ENCODE assay signal across 7 mouse cellular contexts in genomic region chr17:22417510-22417909, GRCm38 (mm10). TPM values are rescaled to one million over a fixed set of nuclear protein-coding genes. Genes with fewer than 3 reads are reported as not detected.
DNase-seq lines count a peak whose midpoint lies in the region; ATAC-seq and TF ChIP-seq lines count a peak whose summit lies in the region.

No protein-coding gene starts in this region.

- peak; percentile 95 to 96 for ATAC-seq in hematopoietic stem cell, adult 5-6 weeks (replicated peaks in 1 of 2; ENCODE audit: insufficient read depth in 1 of 2, low FRiP score in 2 of 2, low TSS enrichment in 1 of 2, low read depth in 1 of 2, poor library complexity in 2 of 2, severe bottlenecking in 2 of 2)

- no peaks in the 10 kb centered on the region for H3K36me3 ChIP-seq in MEL (ENCODE audit: control insufficient read depth in 1 of 2, insufficient read depth in 2 of 2, low read length in 2 of 2)

- TF ChIP-seq RAD21 in MEL (IDR thresholded peaks at IDR 0.05; ENCODE audit: low read depth, low read length): peak; percentile 88

- no peak overlapping the region for H3K4me3 ChIP-seq in MEL (ENCODE audit: control insufficient read depth in 1 of 2, insufficient read depth in 1 of 2, low read depth in 2 of 2, low read length in 2 of 2)
- H3K4me3 ChIP-seq in embryonic fibroblast, embryonic 13.5 days (ENCODE audit: insufficient read depth, low read length): no peak overlapping the region

- no peaks in the 10 kb centered on the region; a peak in 1 of 4 replicates for H3K27me3 ChIP-seq in MEL (ENCODE audit: control insufficient read depth in 1 of 2, insufficient read depth in 2 of 2, low read length in 2 of 2)

- no peak overlapping the region for H3K27ac ChIP-seq in MEL (ENCODE audit: control insufficient read depth, low read depth, low read length)
- H3K27ac ChIP-seq in embryonic fibroblast, embryonic 13.5 days (ENCODE audit: insufficient read depth, low read length): no peak overlapping the region

- H3K4me1 ChIP-seq in MEL (ENCODE audit: control insufficient read depth in 1 of 2, insufficient read depth in 2 of 2, low read length in 2 of 2): no peaks in the 10 kb centered on the region
- no peaks in the 10 kb centered on the region for H3K4me1 ChIP-seq in embryonic fibroblast, embryonic 13.5 days (ENCODE audit: control insufficient read depth, insufficient read depth, low read length)

- H3K79me2 ChIP-seq in MEL (ENCODE audit: control insufficient read depth, insufficient read depth, low read length, poor library complexity): no peaks in the 10 kb centered on the region

- no peaks in the 10 kb centered on the region for H3K9me3 ChIP-seq in MEL (replicated peaks; ENCODE audit: insufficient read depth, low read length)

- peak; percentile 74 for DNase-seq in MEL (ENCODE audit: low read depth, low spot score)
- DNase-seq in adrenal gland, postnatal 25 days: peak; percentile 63
- peak; percentile 49 for DNase-seq in layer of hippocampus, adult 11-12 months (ENCODE audit: low spot score)
- DNase-seq in lung, postnatal 25 days (ENCODE audit: low spot score): peak; percentile 51
- peak; percentile 47 to 55 for DNase-seq in right cerebral cortex, adult 2 months (ENCODE audit: low spot score in 2 of 2)

- peak; percentile 78 to 86 (median 78) for TF ChIP-seq CTCF in MEL (IDR thresholded peaks at IDR 0.05 in 2 of 3, conservative IDR thresholded peaks at IDR 0.05 in 1 of 3; ENCODE audit: control insufficient read depth in 1 of 3, insufficient read depth in 1 of 3, low read depth in 2 of 3, low read length in 3 of 3, poor library complexity in 1 of 3, severe bottlenecking in 1 of 3)
- peak; percentile 75; the same call in 1 of the 2 replicates for TF ChIP-seq CTCF in embryonic fibroblast, embryonic 13.5 days (IDR thresholded peaks at IDR 0.05; ENCODE audit: borderline replicate concordance, insufficient read depth, low read length)

- no peak overlapping the region for H3K9ac ChIP-seq in MEL (ENCODE audit: control insufficient read depth, low read depth, low read length, poor library complexity, severe bottlenecking)

- TF ChIP-seq POLR2A in MEL (IDR thresholded peaks at IDR 0.05; ENCODE audit: control insufficient read depth in 1 of 2, insufficient read depth in 1 of 2, low read depth in 1 of 2, low read length in 2 of 2, poor library complexity in 1 of 2): no peak
- TF ChIP-seq POLR2A in embryonic fibroblast, embryonic 13.5 days (IDR thresholded peaks at IDR 0.05; ENCODE audit: low read depth, low read length): no peak

- no peak for TF ChIP-seq EP300 in MEL (IDR thresholded peaks at IDR 0.05; ENCODE audit: low read depth in 1 of 2, low read length in 2 of 2)

TF ChIP-seq in MEL, 35 proteins besides CTCF, POLR2A, EP300 and RAD21:
- no peak for TF ChIP-seq CHD2 (IDR thresholded peaks at IDR 0.05; ENCODE audit: low read length)
- peak; percentile 42; the same call in 1 of the 2 replicates for TF ChIP-seq USF1 (IDR thresholded peaks at IDR 0.05; ENCODE audit: low read depth, low read length)
- no peak for TF ChIP-seq TBP (IDR thresholded peaks at IDR 0.05; ENCODE audit: low read depth, low read length)
- no peak for TF ChIP-seq HCFC1 (IDR thresholded peaks at IDR 0.05; ENCODE audit: low read depth, low read length)
- TF ChIP-seq ELF1 (IDR thresholded peaks at IDR 0.05; ENCODE audit: low read depth, low read length): no peak
- no peak for TF ChIP-seq E2F4 (IDR thresholded peaks at IDR 0.05; ENCODE audit: borderline replicate concordance, low read depth, low read length)
- TF ChIP-seq CHD1 (IDR thresholded peaks at IDR 0.05; ENCODE audit: low read depth, low read length): no peak
- TF ChIP-seq NRF1 (IDR thresholded peaks at IDR 0.05; ENCODE audit: insufficient read depth, low read depth, low read length, poor library complexity, severe bottlenecking): no peak
- TF ChIP-seq USF2 (IDR thresholded peaks at IDR 0.05; ENCODE audit: borderline replicate concordance in 1 of 2, insufficient read depth in 1 of 2, low read depth in 1 of 2, low read length in 2 of 2): no peak
- peak; percentile 74 for TF ChIP-seq ZC3H11A (IDR thresholded peaks at IDR 0.05; ENCODE audit: low read depth, low read length)
- TF ChIP-seq ZKSCAN1 (IDR thresholded peaks at IDR 0.05; ENCODE audit: low read depth, low read length): no peak
- TF ChIP-seq MAFK (IDR thresholded peaks at IDR 0.05; ENCODE audit: borderline replicate concordance, low read depth, low read length): no peak
- TF ChIP-seq ZMIZ1 (IDR thresholded peaks at IDR 0.05; ENCODE audit: low read depth, low read length): no peak
- no peak for TF ChIP-seq ZNF384 (IDR thresholded peaks at IDR 0.05; ENCODE audit: low read depth, low read length)
- no peak for TF ChIP-seq MYB (IDR thresholded peaks at IDR 0.05; ENCODE audit: low read depth, low read length)
- peak; percentile 83 for TF ChIP-seq SMC3 (IDR thresholded peaks at IDR 0.05; ENCODE audit: low read depth, low read length)
- TF ChIP-seq GATA1 (IDR thresholded peaks at IDR 0.05; ENCODE audit: low read depth, low read length): no peak
- TF ChIP-seq MEF2A (IDR thresholded peaks at IDR 0.05; ENCODE audit: extremely low read depth, insufficient replicate concordance, low read depth, low read length, poor library complexity, severe bottlenecking): no peak
- no peak for TF ChIP-seq RCOR1 (IDR thresholded peaks at IDR 0.05; ENCODE audit: low read depth, low read length)
- no peak for TF ChIP-seq UBTF (IDR thresholded peaks at IDR 0.05; ENCODE audit: borderline replicate concordance, insufficient read depth, low read depth, low read length)
- TF ChIP-seq MAX (IDR thresholded peaks at IDR 0.05; ENCODE audit: low read length): peak; percentile 55; the same call in 1 of the 2 replicates
- TF ChIP-seq JUND (IDR thresholded peaks at IDR 0.05; ENCODE audit: low read depth, low read length): no peak
- no peak for TF ChIP-seq MXI1 (IDR thresholded peaks at IDR 0.05; ENCODE audit: low read depth, low read length)
- no peak for TF ChIP-seq MYC (IDR thresholded peaks at IDR 0.05; ENCODE audit: low read depth, low read length)
- TF ChIP-seq NELFE (IDR thresholded peaks at IDR 0.05; ENCODE audit: low read depth, low read length): no peak

RNA-seq across cellular contexts. Expression of gene Zfp946, which starts 6.5 kb away (rescaled TPM):
- total RNA-seq in MEL (2012; rRNA removed): not detected in 2 replicates
- not detected for polyA plus RNA-seq in MEL (2012; ENCODE audit: insufficient read depth in 1 of 2, insufficient read length in 2 of 2, low read depth in 1 of 2, low replicate concordance in 2 of 2, missing spikeins in 1 of 2)
- 7.3 and 8.4 TPM in 2 replicates for total RNA-seq in adrenal gland, postnatal 25 days (2021)
- 7.9 and 11.5 TPM in 2 replicates for polyA plus RNA-seq in embryonic fibroblast, embryonic 13.5 days (2011; ENCODE audit: insufficient read length, low read depth, missing spikeins)
- 10.2 and 11.7 TPM in 2 replicates for total RNA-seq in hematopoietic stem cell, adult 5-6 weeks (2017)

RNA-seq across cellular contexts. Expression of gene Zfp758, which starts 56.3 kb away (rescaled TPM):
- total RNA-seq in MEL (2012; rRNA removed): 2.7 and 2.8 TPM in 2 replicates
- polyA plus RNA-seq in MEL (2012; ENCODE audit: insufficient read depth in 1 of 2, insufficient read length in 2 of 2, low read depth in 1 of 2, low replicate concordance in 2 of 2, missing spikeins in 1 of 2): 1 to 10 TPM in 1 of 2 experiments, not detected in 1; 1.1 TPM
- total RNA-seq in adrenal gland, postnatal 25 days (2021): 8.9 and 11.0 TPM in 2 replicates
- polyA plus RNA-seq in embryonic fibroblast, embryonic 13.5 days (2011; ENCODE audit: insufficient read length, low read depth, missing spikeins): 4.8 and 9.1 TPM in 2 replicates
- total RNA-seq in hematopoietic stem cell, adult 5-6 weeks (2017): 22.4 and 29.1 TPM in 2 replicates

RNA-seq across cellular contexts. Expression of gene Zfp944, which starts 56.3 kb away (rescaled TPM):
- 4.1 TPM in 2 replicates for total RNA-seq in MEL (2012; rRNA removed)
- polyA plus RNA-seq in MEL (2012; ENCODE audit: insufficient read depth in 1 of 2, insufficient read length in 2 of 2, low read depth in 1 of 2, low replicate concordance in 2 of 2, missing spikeins in 1 of 2): 1 to 10 TPM in 1 of 2 experiments, not detected in 1; 4.0 TPM
- 7.2 and 7.7 TPM in 2 replicates for total RNA-seq in adrenal gland, postnatal 25 days (2021)
- 7.0 and 8.9 TPM in 2 replicates for polyA plus RNA-seq in embryonic fibroblast, embryonic 13.5 days (2011; ENCODE audit: insufficient read length, low read depth, missing spikeins)
- total RNA-seq in hematopoietic stem cell, adult 5-6 weeks (2017): 13.9 and 15.2 TPM in 2 replicates
